Mouse (Mus musculus): ENCODE data around the gene 5031410I06Rik. TPM values are rescaled to one million over a fixed set of nuclear protein-coding genes. Genes with fewer than 3 reads are reported as not detected.
"Not testable (repeated sequence)": the region's sequence is repeated elsewhere in the genome, so short reads cannot be mapped to it uniquely, and the experiment has no call there.

5031410I06Rik gene
- total RNA-seq (2015) (not detected in 2 replicates), total RNA-seq (2017) (not detected in 2 replicates)

DNA sequence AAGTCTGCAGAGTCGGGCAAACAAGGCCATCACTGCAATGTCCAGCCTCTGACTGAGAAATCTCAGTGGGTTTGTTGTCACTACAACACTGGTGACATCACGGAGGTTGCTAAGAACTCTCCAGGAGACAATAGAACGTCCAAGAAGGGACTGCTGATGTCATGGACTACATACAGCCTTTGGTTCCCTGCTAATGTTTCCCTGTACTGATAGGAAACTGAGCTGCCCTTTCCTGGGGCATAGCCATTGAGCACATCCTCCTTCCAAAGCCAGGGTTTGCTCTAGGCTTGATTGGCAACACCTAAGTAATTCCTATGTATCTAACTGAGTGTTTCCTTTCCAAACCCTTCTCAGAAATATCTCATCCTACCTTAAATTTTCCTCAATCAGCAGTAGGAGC, at the start of gene 5031410I06Rik:
Gene 5031410I06Rik (minus strand): TSS at position 101 of the 400 bp plus-strand sequence.
- not testable (repeated sequence) for ATAC-seq (ENCODE audit: poor library complexity, severe bottlenecking)

DNA sequence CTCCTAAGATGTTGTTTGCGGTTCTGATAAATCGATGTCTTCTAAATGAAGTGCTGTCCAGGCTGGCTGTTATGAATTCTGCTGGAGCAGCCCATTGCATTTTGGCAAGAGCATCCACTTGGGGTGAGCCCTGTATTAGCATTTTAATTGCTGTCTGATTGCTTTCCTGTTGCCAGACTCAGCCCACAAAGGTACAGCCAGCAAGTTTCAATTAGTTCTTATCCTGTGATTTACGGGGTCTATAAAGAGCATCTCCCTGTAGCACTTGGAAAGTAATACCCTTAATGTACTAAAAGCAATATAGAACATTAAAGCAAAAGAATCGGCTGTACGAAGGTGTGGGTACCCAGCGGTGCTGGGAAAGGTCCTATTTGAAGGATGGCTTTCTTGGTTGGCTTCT, 37.7 kb upstream of the 5031410I06Rik start:
- no peak for ATAC-seq (ENCODE audit: poor library complexity, severe bottlenecking)

DNA sequence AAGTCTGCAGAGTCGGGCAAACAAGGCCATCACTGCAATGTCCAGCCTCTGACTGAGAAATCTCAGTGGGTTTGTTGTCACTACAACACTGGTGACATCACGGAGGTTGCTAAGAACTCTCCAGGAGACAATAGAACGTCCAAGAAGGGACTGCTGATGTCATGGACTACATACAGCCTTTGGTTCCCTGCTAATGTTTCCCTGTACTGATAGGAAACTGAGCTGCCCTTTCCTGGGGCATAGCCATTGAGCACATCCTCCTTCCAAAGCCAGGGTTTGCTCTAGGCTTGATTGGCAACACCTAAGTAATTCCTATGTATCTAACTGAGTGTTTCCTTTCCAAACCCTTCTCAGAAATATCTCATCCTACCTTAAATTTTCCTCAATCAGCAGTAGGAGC, 16.2 kb upstream of the 5031410I06Rik start, which contains the start of gene Gm10220:
Gene Gm10220 (minus strand): TSS at position 101 of the 400 bp plus-strand sequence.
- ATAC-seq (ENCODE audit: poor library complexity, severe bottlenecking): not testable (repeated sequence)

DNA sequence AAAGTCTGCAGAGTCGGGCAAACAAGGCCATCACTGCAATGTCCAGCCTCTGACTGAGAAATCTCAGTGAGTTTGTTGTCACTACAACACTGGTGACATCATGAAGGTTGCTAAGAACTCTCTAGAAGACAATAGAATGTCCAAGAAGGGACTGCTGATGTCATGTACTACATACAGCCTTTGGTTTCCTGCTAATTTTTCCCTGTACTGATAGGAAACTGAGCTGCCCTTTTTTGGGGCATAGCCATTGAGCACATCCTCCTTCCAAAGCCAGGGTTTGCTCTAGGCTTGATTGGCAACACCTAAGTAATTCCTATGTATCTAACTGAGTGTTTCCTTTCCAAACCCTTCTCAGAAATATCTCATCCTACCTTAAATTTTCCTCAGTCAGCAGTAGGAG, 16.0 kb downstream of the 5031410I06Rik start, which contains the start of gene Gm10471:
Gene Gm10471 (minus strand): TSS at position 101 of the 400 bp plus-strand sequence.
- ATAC-seq (ENCODE audit: poor library complexity, severe bottlenecking): not testable (repeated sequence)

DNA sequence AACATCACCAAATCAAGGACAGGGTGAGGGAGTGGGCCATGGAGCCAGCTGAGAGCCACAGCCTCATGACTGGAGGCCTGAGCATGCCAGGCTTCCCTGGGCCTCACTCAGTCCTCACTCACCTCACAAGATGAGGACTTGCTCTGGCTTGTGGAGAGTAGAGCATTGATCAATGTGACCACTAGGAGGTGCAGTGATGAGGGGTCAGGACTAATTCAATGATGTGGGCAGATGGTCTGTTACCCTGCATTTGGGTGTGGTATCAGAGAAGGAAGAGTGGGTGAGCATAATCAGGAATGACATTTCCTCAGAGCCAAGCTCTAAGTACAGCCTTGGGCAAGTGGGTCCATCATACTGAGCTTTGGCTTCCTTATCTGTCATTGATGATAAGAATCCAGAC, 26.1 kb downstream of the 5031410I06Rik start:
- not testable (repeated sequence) for ATAC-seq (ENCODE audit: poor library complexity, severe bottlenecking)

DNA sequence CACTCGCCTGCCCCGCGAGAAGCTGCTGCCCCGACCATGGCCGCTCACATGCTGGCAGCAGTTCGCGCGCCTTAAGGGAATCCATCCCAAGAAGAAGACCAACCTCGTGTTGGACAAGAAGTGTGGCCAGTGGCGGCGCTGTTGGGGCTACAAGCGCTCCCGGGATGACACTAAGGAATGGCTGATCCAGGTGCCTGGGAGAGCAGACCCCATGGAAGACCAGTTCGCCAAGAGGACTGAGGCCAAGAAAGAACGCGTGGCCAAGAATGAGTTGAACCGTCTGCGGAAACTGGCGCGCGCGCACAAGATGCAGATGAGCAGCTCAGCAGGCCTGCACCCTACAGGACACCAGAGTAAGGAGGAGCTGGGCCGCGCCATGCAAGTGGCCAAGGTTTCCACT, 34.4 kb downstream of the 5031410I06Rik start:
- ATAC-seq (ENCODE audit: poor library complexity, severe bottlenecking): no peak

DNA sequence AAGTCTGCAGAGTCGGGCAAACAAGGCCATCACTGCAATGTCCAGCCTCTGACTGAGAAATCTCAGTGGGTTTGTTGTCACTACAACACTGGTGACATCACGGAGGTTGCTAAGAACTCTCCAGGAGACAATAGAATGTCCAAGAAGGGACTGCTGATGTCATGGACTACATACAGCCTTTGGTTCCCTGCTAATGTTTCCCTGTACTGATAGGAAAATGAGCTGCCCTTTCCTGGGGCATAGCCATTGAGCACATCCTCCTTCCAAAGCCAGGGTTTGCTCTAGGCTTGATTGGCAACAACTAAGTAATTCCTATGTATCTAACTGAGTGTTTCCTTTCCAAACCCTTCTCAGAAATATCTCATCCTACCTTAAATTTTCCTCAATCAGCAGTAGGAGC, 46.7 kb downstream of the 5031410I06Rik start, which contains the start of gene Gm7347:
Gene Gm7347 (minus strand): TSS at position 101 of the 400 bp plus-strand sequence.
- ATAC-seq (ENCODE audit: poor library complexity, severe bottlenecking): not testable (repeated sequence)

Other genes starting within 250 kb of the 5031410I06Rik start
- not detected in 2 replicates for gene Gm21663, start 163.0 kb downstream of the 5031410I06Rik start, total RNA-seq (2015)
- not detected in 2 replicates for gene Gm21663, start 163.0 kb downstream of the 5031410I06Rik start, total RNA-seq (2017)
- not detected in 2 replicates for gene Gm21671, start 150.9 kb downstream of the 5031410I06Rik start, total RNA-seq (2015)
- gene Gm21671, start 150.9 kb downstream of the 5031410I06Rik start, total RNA-seq (2017): not detected in 2 replicates
- not detected in 2 replicates for gene Gm21680, start 132.7 kb downstream of the 5031410I06Rik start, total RNA-seq (2015)
- gene Gm21680, start 132.7 kb downstream of the 5031410I06Rik start, total RNA-seq (2017): not detected in 2 replicates
- gene Gm21698, start 116.7 kb downstream of the 5031410I06Rik start, total RNA-seq (2015): not detected in 2 replicates
- not detected in 2 replicates for gene Gm21698, start 116.7 kb downstream of the 5031410I06Rik start, total RNA-seq (2017)
- gene Gm1979, start 100.6 kb downstream of the 5031410I06Rik start, total RNA-seq (2015): not detected in 2 replicates
- not detected in 2 replicates for gene Gm1979, start 100.6 kb downstream of the 5031410I06Rik start, total RNA-seq (2017)
- gene Gm5862, start 82.4 kb downstream of the 5031410I06Rik start, total RNA-seq (2015): not detected in 2 replicates
- not detected in 2 replicates for gene Gm5862, start 82.4 kb downstream of the 5031410I06Rik start, total RNA-seq (2017)
- gene Speer4a, start 65.8 kb downstream of the 5031410I06Rik start, total RNA-seq (2015): 0.27 TPM in 1 of 2 replicates, not detected in the other
- gene Speer4a, start 65.8 kb downstream of the 5031410I06Rik start, total RNA-seq (2017): not detected in 2 replicates
- not detected in 2 replicates for gene Gm7347, start 46.8 kb downstream of the 5031410I06Rik start, total RNA-seq (2015)
- not detected in 2 replicates for gene Gm7347, start 46.8 kb downstream of the 5031410I06Rik start, total RNA-seq (2017)
- gene Gm10471, start 16.1 kb downstream of the 5031410I06Rik start, total RNA-seq (2015): not detected in 2 replicates
- not detected in 2 replicates for gene Gm10471, start 16.1 kb downstream of the 5031410I06Rik start, total RNA-seq (2017)
- not detected in 2 replicates for gene Gm10220, start 16.1 kb upstream of the 5031410I06Rik start, total RNA-seq (2015)
- gene Gm10220, start 16.1 kb upstream of the 5031410I06Rik start, total RNA-seq (2017): not detected in 2 replicates
- gene Gm7361, start 152.3 kb upstream of the 5031410I06Rik start, total RNA-seq (2015): not detected in 2 replicates
- gene Gm7361, start 152.3 kb upstream of the 5031410I06Rik start, total RNA-seq (2017): not detected in 2 replicates

Measured in megakaryocyte, adult 5-6 weeks (primary cell).